Mouse (Mus musculus): Measurements from ENCODE around the gene Zfp639.

DNA sequence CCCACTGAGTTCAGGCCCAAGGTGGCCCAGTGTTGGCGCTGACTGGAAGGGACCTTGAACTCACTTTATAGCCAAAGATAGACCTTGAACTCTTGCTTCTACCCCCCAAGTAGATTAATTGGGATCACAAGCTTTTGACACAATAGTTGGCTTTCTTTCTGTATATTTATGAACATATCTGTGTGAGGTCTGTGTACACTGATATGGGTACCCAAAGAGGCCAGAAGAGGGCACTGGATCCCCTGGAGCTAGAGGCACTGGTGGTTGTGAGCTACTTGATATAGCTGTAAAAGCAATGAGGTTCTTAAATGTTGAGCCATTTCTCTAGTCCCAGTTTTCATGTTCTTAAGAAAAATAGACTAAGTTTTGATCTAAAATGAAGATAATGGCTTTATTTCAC is 43.0 kb downstream of the Zfp639 start:
- TF ChIP-seq CTCF (IDR thresholded peaks at IDR 0.05; ENCODE audit: low read depth, low read length) (peak; percentile 42; the same call in 1 of the 2 replicates), POLR2A (IDR thresholded peaks at IDR 0.05; ENCODE audit: extremely low read depth, insufficient read depth, low read length) (no peak)
